Mouse (Mus musculus) CH12.LX (cell line): ENCODE results near the gene Slc12a7. TPM values are rescaled to one million over a fixed set of nuclear protein-coding genes. Genes with fewer than 3 reads are reported as not detected.
"Not testable (repeated sequence)": the region's sequence is repeated elsewhere in the genome, so short reads cannot be mapped to it uniquely, and the experiment has no call there.

Source experiments
- DNase-seq: peaks from one replicate; pipeline ENCODE4 v3.0.0-alpha.2; 2013; ENCODE audit errors: extremely low read depth
- H3K27ac ChIP-seq: 2 replicates; pipeline ENCODE4 v1.5.1; 2012; ENCODE audit warnings: low read depth, mild to moderate bottlenecking, control low read depth, moderate library complexity; ENCODE audit not compliant: insufficient read depth
- H3K27me3 ChIP-seq: replicated peaks from 2 replicates; pipeline ENCODE3; 2012; ENCODE audit warnings: inconsistent platforms
- H3K36me3 ChIP-seq, 2 experiments: replicated peaks in 1 of 2; 2 replicates each; pipeline versions ENCODE3 to v1.6.1; 2012; ENCODE audit warnings: inconsistent platforms in 1 of 2, low read length in 1 of 2, mild to moderate bottlenecking in 1 of 2, mixed read lengths in 1 of 2, moderate library complexity in 1 of 2; ENCODE audit not compliant: control insufficient read depth in 1 of 2, insufficient read depth in 1 of 2
- H3K4me1 ChIP-seq, 2 experiments: 2 replicates each; pipeline ENCODE4 v1.6.1; 2012; ENCODE audit warnings: inconsistent platforms in 1 of 2, moderate library complexity in 1 of 2; ENCODE audit not compliant: insufficient read depth in 2 of 2, control insufficient read depth in 1 of 2
- H3K4me2 ChIP-seq: 2 replicates; pipeline ENCODE4 v1.6.1; 2012; ENCODE audit warnings: low read depth, mild to moderate bottlenecking, control low read depth; ENCODE audit not compliant: poor library complexity, insufficient read depth, severe bottlenecking
- H3K4me3 ChIP-seq, 3 experiments: fragments of 150-350 bp in 1 of 3; sonication (generic) in 1 of 3; replicated peaks in 1 of 3; 2 replicates each; pipeline versions ENCODE3 to v1.5.1; 2011 to 2012; ENCODE audit warnings: low read depth in 2 of 3, low read length in 2 of 3, mild to moderate bottlenecking in 2 of 3, moderate library complexity in 2 of 3, control low read depth in 1 of 3, improper control_type of control experiment in 1 of 3, inconsistent platforms in 1 of 3, mixed read lengths in 1 of 3; ENCODE audit not compliant: poor library complexity in 1 of 3
- H3K79me2 ChIP-seq: replicated peaks from 2 replicates; pipeline ENCODE4 v1.6.1; 2012; ENCODE audit warnings: mild to moderate bottlenecking, moderate library complexity; ENCODE audit not compliant: control insufficient read depth, poor library complexity, insufficient read depth, severe bottlenecking; ENCODE audit errors: extremely low read depth
- H3K9ac ChIP-seq: 2 replicates; pipeline ENCODE4 v1.6.1; 2012; ENCODE audit warnings: low read depth, mild to moderate bottlenecking, control low read depth, moderate library complexity; ENCODE audit not compliant: insufficient read depth
- H3K9me3 ChIP-seq: replicated peaks from 2 replicates; pipeline ENCODE3; 2012; ENCODE audit warnings: low read length, inconsistent platforms, mixed read lengths
- BHLHE40 ChIP-seq: IDR thresholded peaks from 2 replicates; pipeline ENCODE4 v1.6.1; 2011; ENCODE audit warnings: mild to moderate bottlenecking, low read depth, low read length, improper control_type of control experiment
- EP300 ChIP-seq: IDR thresholded peaks from 2 replicates; pipeline ENCODE4 v1.6.1; 2011; ENCODE audit warnings: low read length, improper control_type of control experiment
- JUN ChIP-seq: IDR thresholded peaks from 2 replicates; pipeline ENCODE4 v1.6.1; 2011; ENCODE audit warnings: low read depth, mild to moderate bottlenecking, low read length, improper control_type of control experiment, moderate library complexity; ENCODE audit not compliant: insufficient read depth
- MAX ChIP-seq: IDR thresholded peaks from 2 replicates; pipeline ENCODE4 v1.6.1; 2011; ENCODE audit warnings: low read length, improper control_type of control experiment
- POLR2AphosphoS2 ChIP-seq: IDR thresholded peaks from 2 replicates; pipeline ENCODE4 v1.6.1; 2011; ENCODE audit warnings: low read depth, low read length, improper control_type of control experiment
- RAD21 ChIP-seq: IDR thresholded peaks from 2 replicates; pipeline ENCODE4 v1.6.1; 2011; ENCODE audit warnings: low read depth, mild to moderate bottlenecking, low read length, improper control_type of control experiment, moderate library complexity
- RCOR1 ChIP-seq: conservative IDR thresholded peaks from 2 replicates; pipeline ENCODE4 v1.6.1; 2012; ENCODE audit warnings: low read depth, mild to moderate bottlenecking, inconsistent platforms, low read length, improper control_type of control experiment
- USF1 ChIP-seq: IDR thresholded peaks from 2 replicates; pipeline ENCODE4 v1.6.1; 2014; ENCODE audit warnings: low read depth, mild to moderate bottlenecking, inconsistent platforms, low read length, improper control_type of control experiment
- dilution Hi-C: fragments of 300-500 bp; cut with MboI; formaldehyde crosslinking; loops from 2 replicates; pipeline ENCODE4 v1.14.3; 2020; ENCODE audit warnings: low sequenced_read_pairs; ENCODE audit not compliant: extremely low pct_unique_long_range_greater_than_20kb, extremely low pct_ligation_motif_present
- in situ Hi-C: fragments of 300-500 bp; cut with MboI; formaldehyde crosslinking; loops from 3 replicates; pipeline ENCODE4 v1.14.3; 2019; ENCODE audit warnings: low sequenced_read_pairs, low pct_ligation_motif_present, low pct_unique_long_range_greater_than_20kb, mixed read lengths
- polyA plus RNA-seq: library from polyadenylated mRNA; unstranded; fragments of >175 nt; gene quantifications from 2 replicates; pipeline ENCODE4 v1.2.1, GENCODE M21; 2012; ENCODE audit warnings: low read depth; ENCODE audit not compliant: insufficient read length
- total RNA-seq, 2 experiments: library from RNA; depleted of rRNA; stranded (reverse); fragments of 300-350 nt in 1 of 2; fragments of >200 nt in 1 of 2; gene quantifications; 2 replicates each; pipeline ENCODE4 v1.2.3; 2012 to 2014

Gene Slc12a7
- total and polyA plus RNA-seq, 3 experiments: 1.0 to 5.8 (median 2.5) TPM

GRCm38 (mm10) chr13:73702776-73703175 is 30.1 kb upstream of the Slc12a7 start:
- in situ Hi-C loops: no loop called here
- no peaks in the 10 kb centered on the region for H3K79me2 ChIP-seq
- H3K4me2 ChIP-seq: no peak overlapping the region
- no peak overlapping the region for H3K9ac ChIP-seq
- no peak overlapping the region for H3K4me3 ChIP-seq
- no peaks in the 10 kb centered on the region for H3K4me1 ChIP-seq
- DNase-seq: no peak
- no peaks in the 10 kb centered on the region for H3K9me3 ChIP-seq
- no peaks in the 10 kb centered on the region for H3K36me3 ChIP-seq
- TF ChIP-seq RCOR1 (no peak), MAX (no peak), POLR2AphosphoS2 (no peak), JUN (no peak), RAD21 (no peak)
- dilution Hi-C loops: no loop called here
- H3K27ac ChIP-seq: no peak overlapping the region
- H3K27me3 ChIP-seq: peaks cover 33% of the 10 kb centered on the region

DNA sequence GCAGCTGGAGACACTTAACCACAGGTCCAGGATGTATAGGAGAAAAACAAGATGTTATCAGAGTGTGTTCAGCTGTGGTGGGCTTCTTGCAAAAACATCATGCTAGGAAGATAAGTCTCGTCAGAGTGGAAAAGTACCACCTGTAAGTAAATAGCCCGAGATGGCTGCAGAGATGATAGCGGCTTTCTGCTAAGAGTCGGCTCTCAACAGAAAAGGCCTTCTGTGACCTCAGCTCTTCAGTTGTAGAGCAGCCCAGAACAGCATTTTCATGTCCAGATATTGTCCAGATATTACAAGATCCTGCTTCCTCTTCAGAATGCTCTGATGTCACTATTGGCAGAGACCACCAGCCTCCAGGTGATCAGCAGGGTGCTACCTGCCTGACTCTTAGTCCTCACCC is 29.4 kb upstream of the Slc12a7 start:
- H3K9me3 ChIP-seq, H3K9ac ChIP-seq, DNase-seq, H3K4me2 ChIP-seq, in situ Hi-C loops, dilution Hi-C loops, H3K79me2 ChIP-seq, H3K4me1 ChIP-seq, H3K4me3 ChIP-seq, H3K27ac ChIP-seq, H3K36me3 ChIP-seq: not testable (repeated sequence)
- H3K27me3 ChIP-seq: peaks cover 31% of the 10 kb centered on the region

GRCm38 (mm10) chr13:73704694-73705325 is 28.1 kb upstream of the Slc12a7 start, which contains the start of gene Slc6a19:
Gene Slc6a19, minus strand, starts transcription at chr13:73704865.
- Histone ChIP-seq H3K36me3 (no peaks in the 10 kb centered on the region), H3K4me3 (no peak within 1 kb of the TSS)
- dilution Hi-C loops: no loop called here

More at GRCm38 (mm10) chr13:73704694-73705325, 28.1 kb upstream of the Slc12a7 start, which contains the start of gene Slc6a19:
- H3K4me2 ChIP-seq: no peak within 1 kb of the TSS
- in situ Hi-C loops: no loop called here
- TF ChIP-seq EP300: no peak
- no peak for TF ChIP-seq BHLHE40
- TF ChIP-seq RAD21: no peak
- no peak for TF ChIP-seq USF1
- no peak within 1 kb of the TSS for H3K9ac ChIP-seq
- H3K27me3 ChIP-seq: peaks cover 22% of the 10 kb centered on the region
- no peak within 1 kb of the TSS for H3K27ac ChIP-seq
- H3K79me2 ChIP-seq: no peaks in the 10 kb centered on the region
- no peak for DNase-seq
- H3K9me3 ChIP-seq: no peaks in the 10 kb centered on the region
- no peaks in the 10 kb centered on the region for H3K4me1 ChIP-seq
